Mouse (Mus musculus) thymus, adult 18-20 months (tissue): ENCODE data around the gene Spaca4.

Experiments used
- DNase-seq, 2 experiments: peaks; one replicate each; pipeline ENCODE4 v3.0.0; 2022; ENCODE audit warnings: mixed read lengths in 2 of 2

Spaca4 gene

GRCm38 (mm10) chr7:45726419-45726818 is 806 bp upstream of the Spaca4 start:
- no peak for DNase-seq

- no peak for DNase-seq
Observed at GRCm38 (mm10) chr7:45725151-45725550, 462 bp downstream of the Spaca4 start.

- no peak for DNase-seq
Observed at GRCm38 (mm10) chr7:45723781-45724180, 1.8 kb downstream of the Spaca4 start.

- no peak for DNase-seq
Observed at GRCm38 (mm10) chr7:45723301-45723700, 2.3 kb downstream of the Spaca4 start.

GRCm38 (mm10) chr7:45722348-45722713 is 3.3 kb downstream of the Spaca4 start:
- DNase-seq, result no peak

GRCm38 (mm10) chr7:45721642-45722347 is 3.8 kb downstream of the Spaca4 start:
- no peak for DNase-seq

GRCm38 (mm10) chr7:45721234-45721571 is 4.4 kb downstream of the Spaca4 start:
- no peak for DNase-seq

GRCm38 (mm10) chr7:45720413-45721233 is 5.0 kb downstream of the Spaca4 start, which contains the start of gene Fam83e:
Fam83e (plus strand) TSS chr7:45721212.
- DNase-seq, result no peak

- no peak for DNase-seq
Observed at GRCm38 (mm10) chr7:45719738-45720412, 5.7 kb downstream of the Spaca4 start.

- DNase-seq, result no peak
Observed at GRCm38 (mm10) chr7:45719180-45719579, 6.4 kb downstream of the Spaca4 start.

- DNase-seq, result no peak
Observed at GRCm38 (mm10) chr7:45718331-45718730, 7.3 kb downstream of the Spaca4 start.

GRCm38 (mm10) chr7:45717918-45718297 is 7.7 kb downstream of the Spaca4 start, which contains the start of gene Sphk2:
Sphk2 (minus strand) TSS chr7:45718002.
- peak; percentile 95 to 96 for DNase-seq

- no peak for DNase-seq
Observed at GRCm38 (mm10) chr7:45716952-45717917, 8.4 kb downstream of the Spaca4 start.

- DNase-seq, result no peak
Observed at GRCm38 (mm10) chr7:45716460-45716857, 9.2 kb downstream of the Spaca4 start.

GRCm38 (mm10) chr7:45715741-45716459 is 9.7 kb downstream of the Spaca4 start:
- DNase-seq, result peak in 1 of 2 experiments; percentile 22

GRCm38 (mm10) chr7:45715090-45715708 is 10.4 kb downstream of the Spaca4 start, which contains the start of gene Rpl18:
Rpl18 (plus strand) TSS chr7:45715457.
- peak; percentile 98 for DNase-seq

GRCm38 (mm10) chr7:45714630-45715089 is 11.0 kb downstream of the Spaca4 start:
- DNase-seq, result no peak

GRCm38 (mm10) chr7:45713881-45714520 is 11.6 kb downstream of the Spaca4 start:
- no peak for DNase-seq

GRCm38 (mm10) chr7:45713396-45713795 is 12.2 kb downstream of the Spaca4 start:
- no peak for DNase-seq

GRCm38 (mm10) chr7:45712022-45712757 is 13.4 kb downstream of the Spaca4 start:
- peak in 1 of 2 experiments; percentile 14 for DNase-seq
